Mouse (Mus musculus) intestine, embryonic 15.5 days (tissue): ENCODE results near the gene Mgat2. TPM values are rescaled to one million over a fixed set of nuclear protein-coding genes. Genes with fewer than 3 reads are reported as not detected.

Source experiments
- ATAC-seq: fragments of 200-750 bp; cut with Nextera tagmentation; 2 replicates; pipeline ENCODE4 v1.8.0; 2017; ENCODE audit warnings: moderate TSS enrichment, moderate library complexity
- H3K27ac ChIP-seq: fragments of 300-500 bp; sonication (generic); 2 replicates; pipeline ENCODE4 v1.5.1; 2015; ENCODE audit warnings: mild to moderate bottlenecking, inconsistent platforms
- H3K27me3 ChIP-seq: fragments of 300-500 bp; sonication (generic); replicated peaks from 2 replicates; pipeline ENCODE4 v1.6.1; 2015; ENCODE audit warnings: inconsistent platforms
- H3K36me3 ChIP-seq: fragments of 300-500 bp; sonication (generic); 2 replicates; pipeline ENCODE4 v1.6.1; 2015; ENCODE audit warnings: inconsistent platforms
- H3K4me1 ChIP-seq: fragments of 300-500 bp; sonication (generic); replicated peaks from 2 replicates; pipeline ENCODE4 v1.6.1; 2015; ENCODE audit warnings: inconsistent platforms
- H3K4me2 ChIP-seq: fragments of 300-500 bp; sonication (generic); replicated peaks from 2 replicates; pipeline ENCODE4 v1.6.1; 2015; ENCODE audit warnings: mild to moderate bottlenecking, inconsistent platforms
- H3K4me3 ChIP-seq: fragments of 300-500 bp; sonication (generic); replicated peaks from 2 replicates; pipeline ENCODE4 v1.5.1; 2015; ENCODE audit warnings: inconsistent platforms
- H3K9ac ChIP-seq: fragments of 300-500 bp; sonication (generic); 2 replicates; pipeline ENCODE4 v1.6.1; 2015; ENCODE audit warnings: inconsistent platforms
- H3K9me3 ChIP-seq: fragments of 300-500 bp; sonication (generic); 2 replicates; pipeline ENCODE4 v1.6.1; 2016; ENCODE audit warnings: inconsistent platforms
- WGBS: fragments of 180-500 bp; shearing (Covaris S2); methylation state at CpG from one replicate; pipeline ENCODE4 v1.1.7; 2015; 5-methylcytosine and 5-hydroxymethylcytosine counted together
- polyA plus RNA-seq: library from polyadenylated mRNA; unstranded; fragments of >200 nt; fragmentation: Nextera tagmentation; extraction: Ambion mirVana; gene quantifications from 2 replicates; pipeline ENCODE4 v1.2.1, GENCODE M21; 2015

The Mgat2 gene
- polyA plus RNA-seq, 1 experiment from 2014 or later = 58.7 TPM

GRCm38 (mm10) chr12:69184342-69185295 lies 662 bp downstream of the Mgat2 start:
- ATAC-seq = peak; percentile 71
- WGBS = 2% methylated on average over 86 of the region's 86 CpGs
- H3K27me3 ChIP-seq = no peaks in the 10 kb centered on the region
- H3K27ac ChIP-seq = peak overlapping the region; percentile 88
- peak overlapping the region; percentile 92 for H3K9ac ChIP-seq
- H3K4me2 ChIP-seq = peak overlapping the region; percentile 90
- H3K4me3 ChIP-seq = peak overlapping the region; percentile 82
- peaks cover 10% of the 10 kb centered on the region; the same call in 1 of the 2 replicates for H3K4me1 ChIP-seq
- H3K36me3 ChIP-seq = no peaks in the 10 kb centered on the region
- no peaks in the 10 kb centered on the region for H3K9me3 ChIP-seq

GRCm38 (mm10) chr12:69185371-69185770 lies 1.4 kb downstream of the Mgat2 start:
- no peaks in the 10 kb centered on the region for H3K9me3 ChIP-seq
- no peak overlapping the region for H3K27ac ChIP-seq
- no peak for ATAC-seq
- no peaks in the 10 kb centered on the region for H3K27me3 ChIP-seq
- peaks cover 10% of the 10 kb centered on the region; the same call in 1 of the 2 replicates for H3K4me1 ChIP-seq
- H3K9ac ChIP-seq = peak overlapping the region; percentile 92
- peak overlapping the region; percentile 90 for H3K4me2 ChIP-seq
- peak overlapping the region; percentile 82 for H3K4me3 ChIP-seq
- 0 out of 2 replicates have a peak, but pooled peaks cover 4% of the 10 kb centered on the region for H3K36me3 ChIP-seq
- 70% methylated on average over 7 of the region's 7 CpGs for WGBS

GRCm38 (mm10) chr12:69186811-69187471 lies 3.0 kb downstream of the Mgat2 start:
- Histone ChIP-seq H3K9ac (no peak overlapping the region), H3K4me1 (peaks cover 10% of the 10 kb centered on the region; the same call in 1 of the 2 replicates), H3K4me2 (peak overlapping the region; percentile 35; the same call in 1 of the 2 replicates), H3K27me3 (no peaks in the 10 kb centered on the region), H3K36me3 (0 out of 2 replicates have a peak, but pooled peaks cover 6% of the 10 kb centered on the region), H3K4me3 (0 out of 2 replicates have a peak overlapping the region, but pooled peaks have one; percentile 2), H3K9me3 (no peaks in the 10 kb centered on the region), H3K27ac (peak overlapping the region; percentile 33)
- no peak for ATAC-seq
- WGBS = 61% methylated on average over 5 of the region's 5 CpGs

GRCm38 (mm10) chr12:69190074-69190473 lies 6.1 kb downstream of the Mgat2 start:
- Histone ChIP-seq H3K9ac (no peak overlapping the region), H3K4me2 (no peak overlapping the region), H3K4me3 (no peak overlapping the region), H3K27me3 (no peaks in the 10 kb centered on the region), H3K36me3 (0 out of 2 replicates have a peak, but pooled peaks cover 6% of the 10 kb centered on the region), H3K4me1 (peaks cover 10% of the 10 kb centered on the region; the same call in 1 of the 2 replicates), H3K27ac (no peak overlapping the region), H3K9me3 (no peaks in the 10 kb centered on the region)
- no peak for ATAC-seq
- WGBS = 81% methylated on average over 9 of the region's 9 CpGs

GRCm38 (mm10) chr12:69190522-69190921 lies 6.6 kb downstream of the Mgat2 start:
- Histone ChIP-seq H3K27ac (no peak overlapping the region), H3K9me3 (no peaks in the 10 kb centered on the region), H3K4me2 (no peak overlapping the region), H3K36me3 (0 out of 2 replicates have a peak, but pooled peaks cover 6% of the 10 kb centered on the region), H3K27me3 (no peaks in the 10 kb centered on the region), H3K9ac (no peak overlapping the region), H3K4me1 (peaks cover 9% of the 10 kb centered on the region; the same call in 1 of the 2 replicates), H3K4me3 (no peak overlapping the region)
- 100% methylated on average over 1 of the region's 1 CpGs for WGBS
- no peak for ATAC-seq

- H3K27ac ChIP-seq = no peak overlapping the region
These were observed 7.4 kb downstream of the Mgat2 start for GRCm38 (mm10) chr12:69191396-69191795.

GRCm38 (mm10) chr12:69192637-69193036 lies 8.7 kb downstream of the Mgat2 start:
- 95% methylated on average over 2 of the region's 2 CpGs for WGBS

More at GRCm38 (mm10) chr12:69191396-69191795, 7.4 kb downstream of the Mgat2 start:
- no peak overlapping the region for H3K4me3 ChIP-seq
- 0 out of 2 replicates have a peak, but pooled peaks cover 6% of the 10 kb centered on the region for H3K36me3 ChIP-seq
- H3K4me2 ChIP-seq = no peak overlapping the region
- no peak for ATAC-seq
- WGBS = 85% methylated on average over 5 of the region's 5 CpGs
- no peaks in the 10 kb centered on the region for H3K27me3 ChIP-seq
- no peak overlapping the region for H3K9ac ChIP-seq
- no peaks in the 10 kb centered on the region for H3K9me3 ChIP-seq
- peaks cover 8% of the 10 kb centered on the region; the same call in 1 of the 2 replicates for H3K4me1 ChIP-seq

GRCm38 (mm10) chr12:69196444-69197377 lies 12.8 kb downstream of the Mgat2 start, which contains the start of gene Gm49383:
Gm49383 (minus strand) TSS chr12:69197104.
- no peaks in the 10 kb centered on the region for H3K27me3 ChIP-seq
- under 1% methylated on average over 75 of the region's 75 CpGs for WGBS
- peaks cover 13% of the 10 kb centered on the region; the same call in 1 of the 2 replicates for H3K4me1 ChIP-seq
- peak within 1 kb of the TSS; percentile 70 for H3K9ac ChIP-seq
- no peaks in the 10 kb centered on the region for H3K36me3 ChIP-seq
- H3K27ac ChIP-seq = peak within 1 kb of the TSS; percentile 92
- ATAC-seq = peak; percentile 86
- H3K4me3 ChIP-seq = peak within 1 kb of the TSS; percentile 69
- H3K4me2 ChIP-seq = peak within 1 kb of the TSS; percentile 93
- H3K9me3 ChIP-seq = no peaks in the 10 kb centered on the region

More at GRCm38 (mm10) chr12:69192637-69193036, 8.7 kb downstream of the Mgat2 start:
- 0 out of 2 replicates have a peak, but pooled peaks cover 6% of the 10 kb centered on the region for H3K36me3 ChIP-seq
- no peaks in the 10 kb centered on the region for H3K4me1 ChIP-seq
- H3K27me3 ChIP-seq = no peaks in the 10 kb centered on the region
- H3K4me3 ChIP-seq = no peak overlapping the region
- no peak overlapping the region for H3K9ac ChIP-seq
- H3K9me3 ChIP-seq = no peaks in the 10 kb centered on the region
- no peak overlapping the region for H3K4me2 ChIP-seq
- no peak for ATAC-seq
- no peak overlapping the region for H3K27ac ChIP-seq

- ATAC-seq = peak; percentile 82
- Histone ChIP-seq H3K9me3 (no peaks in the 10 kb centered on the region), H3K36me3 (no peaks in the 10 kb centered on the region), H3K9ac (peak overlapping the region; percentile 70), H3K27me3 (no peaks in the 10 kb centered on the region), H3K4me3 (peak overlapping the region; percentile 69), H3K4me1 (peaks cover 13% of the 10 kb centered on the region; the same call in 1 of the 2 replicates), H3K4me2 (peak overlapping the region; percentile 93), H3K27ac (peak overlapping the region; percentile 92)
- WGBS = under 1% methylated on average over 94 of the region's 94 CpGs
These were observed 13.6 kb downstream of the Mgat2 start for GRCm38 (mm10) chr12:69197378-69198163.

GRCm38 (mm10) chr12:69198164-69198535 lies 14.2 kb downstream of the Mgat2 start, which contains the start of gene Dnaaf2:
Dnaaf2 (minus strand) TSS chr12:69198429.
- peak within 1 kb of the TSS; percentile 70 for H3K9ac ChIP-seq
- peak within 1 kb of the TSS; percentile 69 for H3K4me3 ChIP-seq
- ATAC-seq = no peak; the same call in 1 of the 2 replicates
- H3K4me2 ChIP-seq = peak within 1 kb of the TSS; percentile 93
- no peaks in the 10 kb centered on the region for H3K9me3 ChIP-seq
- WGBS = under 1% methylated on average over 18 of the region's 18 CpGs
- peaks cover 13% of the 10 kb centered on the region; the same call in 1 of the 2 replicates for H3K4me1 ChIP-seq
- H3K27ac ChIP-seq = peak within 1 kb of the TSS; percentile 92
- H3K36me3 ChIP-seq = no peaks in the 10 kb centered on the region
- H3K27me3 ChIP-seq = no peaks in the 10 kb centered on the region
